Mouse (Mus musculus): Measurements from ENCODE around the gene Gas7. TPM values are rescaled to one million over a fixed set of nuclear protein-coding genes. Genes with fewer than 3 reads are reported as not detected.

Gene Gas7
- total RNA-seq, 4 experiments from 2014 or later, result 425 to 480 (median 467) TPM

DNA sequence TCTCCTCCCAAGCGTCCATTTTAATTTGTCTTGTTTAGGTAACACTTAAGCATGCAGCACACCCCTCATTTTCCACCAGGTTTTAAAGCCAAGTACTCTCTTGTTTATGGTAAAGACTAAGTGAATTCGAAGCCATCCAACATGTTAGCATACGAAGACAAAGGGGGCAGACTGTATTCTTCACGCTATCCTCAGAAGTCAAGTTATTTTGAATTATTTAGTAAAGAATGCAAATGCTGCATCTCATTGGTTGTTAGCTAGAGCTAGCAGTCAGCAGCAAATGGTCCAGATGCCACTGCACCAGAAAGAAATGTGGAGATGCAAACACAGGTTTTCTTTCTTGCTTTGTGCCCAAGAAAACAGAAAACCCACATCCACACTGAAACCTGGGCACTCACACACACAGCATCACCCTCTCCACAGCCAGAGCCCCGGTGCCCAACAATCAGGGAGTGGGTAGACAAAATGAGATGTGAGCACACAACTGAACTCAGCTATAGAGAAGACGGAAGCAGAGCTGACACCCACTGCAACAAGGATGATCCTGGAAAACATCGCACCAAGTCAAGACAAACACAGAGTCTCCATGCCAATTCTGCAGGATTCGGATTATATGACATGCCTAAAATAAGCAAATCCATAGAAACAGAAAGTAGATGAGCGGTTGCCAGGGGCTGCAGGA, 157.1 kb downstream of the Gas7 start:
- DNase-seq (ENCODE audit: low spot score in 2 of 2), result no peak

DNA sequence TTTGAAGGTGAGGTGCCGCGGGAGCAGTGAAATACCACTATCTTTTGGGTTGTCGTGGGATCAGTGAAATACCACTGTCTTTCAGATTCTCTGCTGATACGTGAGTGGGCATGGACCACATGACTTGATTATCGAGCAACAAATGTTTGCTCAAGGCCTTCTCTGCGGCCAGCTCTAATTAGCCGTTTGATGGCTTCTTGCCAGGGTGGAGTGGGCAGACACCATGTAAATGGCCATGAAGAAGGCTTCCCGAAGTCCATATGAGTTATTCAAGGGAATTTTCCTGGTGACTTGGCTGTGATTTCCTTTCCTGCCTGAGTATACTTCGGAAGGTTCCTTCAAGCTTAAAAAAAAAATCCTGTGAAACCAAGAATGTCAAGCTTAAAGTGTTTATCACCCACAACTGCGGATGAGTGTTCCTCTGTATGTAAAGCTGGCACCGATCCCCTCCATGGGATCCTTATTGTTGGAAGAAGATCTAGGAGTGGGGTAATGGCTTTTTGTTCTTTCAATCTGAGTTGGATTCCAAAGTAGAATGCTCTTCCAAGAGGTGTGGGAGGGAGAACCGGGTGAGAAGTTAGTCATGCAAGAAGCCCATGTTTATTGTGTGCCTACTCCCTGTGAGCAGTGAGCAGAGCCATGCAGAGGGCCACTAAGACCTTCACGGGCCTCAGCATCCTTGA, 161.5 kb downstream of the Gas7 start:
- DNase-seq (ENCODE audit: low spot score in 2 of 2), result no peak

DNA sequence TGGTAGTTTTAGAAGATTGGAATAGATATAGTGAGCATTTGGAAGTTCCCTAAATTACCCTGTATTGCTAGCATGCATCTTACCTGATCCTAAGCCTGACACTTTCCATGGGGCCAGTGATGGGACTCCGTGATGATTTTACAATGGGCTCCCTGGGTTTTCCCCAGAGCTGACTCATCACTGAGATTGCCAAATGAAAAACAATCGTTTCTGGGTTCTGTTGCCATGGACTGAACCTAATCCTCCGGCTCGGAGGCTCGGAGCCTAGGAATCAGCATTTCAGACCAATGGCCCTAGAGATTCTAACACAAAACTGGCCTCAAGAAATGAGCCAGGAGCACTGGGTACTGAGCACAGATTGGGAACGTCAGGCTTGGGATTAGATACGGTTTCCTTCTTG, 167.1 kb downstream of the Gas7 start:
- no peak for DNase-seq (ENCODE audit: low spot score in 2 of 2)

DNA sequence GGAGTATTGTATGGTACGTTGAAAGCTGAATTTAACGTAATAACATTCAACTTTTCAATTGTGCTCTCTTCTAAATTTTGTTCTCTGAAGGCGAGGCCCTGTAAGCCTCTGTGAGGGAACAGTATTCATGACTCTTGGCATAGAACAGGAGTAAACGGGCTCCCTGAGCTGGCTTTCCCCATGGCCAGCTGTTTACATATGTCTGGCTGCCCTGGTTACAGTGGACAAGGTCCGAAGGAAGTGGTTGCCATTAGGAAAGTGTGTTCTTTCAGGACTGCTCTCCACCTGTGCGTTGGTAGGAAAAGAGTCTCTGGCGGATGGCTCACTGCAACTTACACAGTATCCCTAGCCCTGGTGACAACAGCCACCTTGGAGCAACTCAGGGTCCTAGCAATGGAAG, 171.9 kb downstream of the Gas7 start:
- no peak for DNase-seq (ENCODE audit: low spot score in 2 of 2)

DNA sequence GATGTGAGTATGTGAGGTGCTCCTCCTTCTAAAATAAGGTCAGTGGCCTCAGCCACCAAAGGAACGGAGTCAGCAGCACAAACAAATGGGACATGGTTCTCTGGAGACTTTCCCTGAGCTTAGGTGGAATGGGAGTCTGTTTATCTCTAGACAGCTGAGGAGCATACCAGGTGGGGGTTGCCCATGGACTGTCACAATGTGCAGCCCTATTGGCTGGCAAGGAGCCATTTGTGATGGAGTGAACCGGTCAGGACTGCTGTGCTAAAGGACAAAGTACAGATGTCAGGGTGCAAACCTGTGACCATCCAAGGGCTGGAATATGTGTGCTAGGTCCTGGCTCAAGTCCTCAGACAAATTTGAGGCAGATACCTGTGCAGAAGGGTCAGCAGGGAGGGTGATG, 173.3 kb downstream of the Gas7 start:
- no peak for DNase-seq (ENCODE audit: low spot score in 2 of 2)

DNA sequence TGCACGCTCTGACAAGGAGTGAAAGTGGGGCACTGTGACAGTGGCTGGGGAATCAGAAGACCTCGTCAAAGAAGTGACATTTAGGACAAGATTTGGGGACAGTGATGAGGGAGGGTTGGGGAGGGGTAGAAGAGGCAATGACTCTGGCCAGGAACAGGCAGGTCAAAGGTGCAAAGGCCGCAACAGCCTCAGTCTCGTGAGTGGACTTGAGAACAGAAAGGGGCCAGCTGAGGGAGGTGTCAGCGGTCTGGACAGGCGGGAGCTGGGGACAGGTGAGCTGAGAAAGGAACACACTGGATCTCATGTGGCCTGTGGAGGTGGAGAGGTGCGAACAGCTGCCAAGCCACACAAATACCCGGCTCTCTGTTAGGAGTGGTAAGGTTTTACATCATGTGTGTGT, 177.7 kb downstream of the Gas7 start:
- DNase-seq (ENCODE audit: low spot score in 2 of 2), result no peak

DNA sequence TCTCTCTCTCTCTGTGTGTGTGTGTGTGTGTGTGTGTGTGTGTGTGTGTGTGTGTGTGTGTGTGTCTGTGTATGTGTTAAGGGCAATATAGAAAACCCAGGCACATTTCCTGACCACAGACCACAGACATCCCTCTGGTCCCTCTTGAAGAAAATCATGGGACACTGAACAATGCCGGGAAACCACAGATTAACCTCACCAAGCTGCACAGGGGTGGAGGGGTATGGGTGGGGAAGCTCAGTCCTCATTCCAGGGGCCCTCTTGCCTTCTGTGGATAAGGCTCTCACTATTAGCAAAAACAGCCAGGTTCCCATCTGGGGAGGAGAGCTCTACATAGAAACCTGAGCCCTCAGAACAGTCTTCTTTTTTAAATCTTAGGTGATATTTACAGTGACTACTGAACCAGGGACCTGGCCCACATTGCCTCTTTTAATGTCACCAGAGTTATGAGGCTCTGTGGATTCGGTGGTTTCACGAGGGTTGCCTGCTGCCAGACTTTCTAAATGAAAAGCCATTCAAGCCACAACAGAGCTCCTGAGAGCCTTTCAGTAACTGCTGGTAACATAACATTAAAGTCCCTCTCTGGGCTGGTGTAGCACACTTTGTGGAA, 178.5 kb downstream of the Gas7 start:
- DNase-seq (ENCODE audit: low spot score in 2 of 2), result no peak

DNA sequence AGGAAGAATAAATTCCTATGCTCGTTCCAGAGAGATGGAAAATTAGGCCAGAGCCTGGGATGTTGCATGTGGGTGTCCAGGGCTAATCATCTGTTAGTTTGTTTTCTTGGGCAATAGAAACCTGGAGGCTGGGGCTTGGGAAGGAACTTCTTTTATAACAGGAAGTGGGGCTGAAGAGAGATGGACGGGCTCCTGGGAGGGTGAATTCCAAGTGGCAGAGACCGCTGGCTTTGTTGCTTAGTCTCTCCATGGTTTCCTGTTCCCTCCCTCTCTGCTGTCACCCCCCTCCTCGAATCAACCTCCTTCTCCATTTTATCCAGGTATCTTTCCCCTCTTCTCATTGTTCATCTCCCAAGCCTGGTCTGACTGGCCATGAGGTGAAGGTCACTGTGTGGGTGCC, 181.0 kb downstream of the Gas7 start:
- no peak for DNase-seq (ENCODE audit: low spot score in 2 of 2)

DNA sequence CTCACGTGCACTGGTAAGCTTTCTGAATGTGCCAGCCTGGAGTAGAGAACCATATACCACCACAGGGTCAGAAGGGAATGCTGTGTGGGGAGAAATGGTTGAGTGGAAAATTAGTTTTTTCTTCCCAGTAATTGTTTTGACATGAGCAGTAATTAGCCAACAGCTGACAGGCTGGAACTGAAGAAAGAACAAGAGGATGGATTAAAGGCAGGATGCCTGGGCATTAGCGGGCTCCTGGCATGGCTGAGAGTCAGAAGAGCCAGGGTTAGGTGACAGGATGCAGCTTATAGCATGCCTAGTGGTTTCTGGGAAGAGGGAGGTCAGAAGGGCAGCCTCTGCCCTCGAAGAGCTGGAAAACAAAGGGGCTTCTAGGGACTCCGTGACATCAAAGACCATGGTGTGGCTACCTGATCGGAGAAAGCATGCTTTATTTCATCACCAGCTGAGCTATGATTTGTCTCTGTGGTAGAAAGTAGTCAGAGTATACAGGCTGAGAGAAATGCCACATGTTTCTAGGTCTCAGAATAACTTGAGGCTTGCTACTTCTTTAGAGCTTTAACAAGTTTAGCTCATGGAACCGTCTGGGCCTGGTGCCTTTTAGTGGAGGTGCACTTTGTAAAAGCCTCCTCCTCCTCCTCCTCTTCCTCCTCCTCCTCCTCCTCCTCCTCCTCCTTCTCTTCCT, 181.8 kb downstream of the Gas7 start:
- DNase-seq (ENCODE audit: low spot score in 2 of 2), result no peak

DNA sequence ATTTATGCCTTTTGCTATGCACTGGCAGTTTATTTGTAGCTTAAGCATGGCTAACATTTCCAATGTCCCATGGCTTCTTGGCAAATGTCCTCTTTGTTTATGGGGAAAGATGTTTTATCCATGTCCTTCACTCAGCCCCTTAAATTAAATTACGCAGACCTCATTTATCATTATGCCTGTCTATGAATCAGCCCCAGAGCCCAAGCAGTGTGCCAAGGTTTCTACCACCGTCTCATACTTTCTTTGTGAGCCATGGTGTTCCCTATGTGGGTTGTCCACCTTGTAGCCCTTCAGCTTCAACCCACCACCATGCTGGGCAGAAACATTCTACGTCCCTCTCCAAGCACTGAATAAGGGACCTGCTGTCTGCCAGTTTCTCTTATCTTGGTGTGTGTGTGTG, 183.2 kb downstream of the Gas7 start:
- DNase-seq (ENCODE audit: low spot score in 2 of 2), result no peak

DNA sequence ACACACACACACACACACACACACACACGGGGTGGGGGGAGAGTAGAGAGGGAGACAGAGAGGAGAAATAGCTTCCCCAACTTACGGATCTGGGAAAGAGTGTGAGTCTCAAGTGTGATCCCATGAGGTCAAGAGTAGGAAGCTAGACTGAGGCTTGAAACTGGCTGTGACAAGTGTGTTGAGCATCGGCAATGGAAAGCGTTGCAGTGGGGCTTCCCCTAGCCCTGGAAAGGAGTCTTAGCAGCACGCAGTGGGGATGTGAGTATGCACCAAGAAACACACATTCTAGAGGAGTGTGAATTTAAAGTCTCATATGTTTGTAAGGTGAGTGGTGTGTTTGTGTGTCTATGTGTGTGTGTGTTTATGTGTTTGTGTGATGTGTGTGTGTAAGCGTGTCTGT, 185.1 kb downstream of the Gas7 start:
- no peak for DNase-seq (ENCODE audit: low spot score in 2 of 2)

DNA sequence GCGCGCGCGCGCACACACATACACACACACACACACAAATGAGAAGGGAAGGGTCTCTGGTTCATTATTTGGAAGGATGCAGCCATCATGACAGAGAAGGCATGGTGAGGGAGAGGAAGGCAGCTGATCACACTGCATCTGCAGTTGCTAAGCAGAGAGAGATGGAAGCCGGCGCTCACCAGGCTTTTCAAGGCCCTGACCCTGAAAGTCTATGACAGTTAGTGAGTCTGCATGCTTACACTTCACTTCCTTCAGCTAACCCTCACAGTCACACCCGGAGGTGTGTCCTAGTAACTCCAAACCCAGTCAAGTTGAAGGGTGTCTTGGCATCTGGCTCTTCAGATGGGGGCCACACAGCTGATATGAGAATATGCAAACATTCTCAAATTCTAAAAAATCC, 187.2 kb downstream of the Gas7 start:
- DNase-seq (ENCODE audit: low spot score in 2 of 2), result no peak

DNA sequence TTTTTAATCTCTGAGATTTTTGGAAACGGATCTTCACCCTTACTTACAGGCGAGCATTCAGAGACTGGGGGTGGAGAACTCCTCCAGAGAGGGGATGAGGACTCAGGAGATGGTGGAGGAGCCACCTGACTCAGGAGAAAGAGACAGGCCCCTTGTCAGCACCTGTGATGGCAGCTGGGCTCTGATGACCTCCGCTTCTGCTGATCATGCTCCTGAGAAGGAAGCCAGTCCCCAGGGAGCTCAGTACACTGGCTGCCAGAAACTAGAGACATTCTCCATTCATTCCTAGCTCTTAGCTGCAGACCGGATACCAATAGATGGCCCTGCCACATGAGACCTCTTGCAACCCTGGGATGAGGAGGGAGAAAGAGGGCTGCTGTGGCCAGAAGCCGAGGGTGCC, 187.6 kb downstream of the Gas7 start:
- DNase-seq (ENCODE audit: low spot score in 2 of 2), result no peak

DNA sequence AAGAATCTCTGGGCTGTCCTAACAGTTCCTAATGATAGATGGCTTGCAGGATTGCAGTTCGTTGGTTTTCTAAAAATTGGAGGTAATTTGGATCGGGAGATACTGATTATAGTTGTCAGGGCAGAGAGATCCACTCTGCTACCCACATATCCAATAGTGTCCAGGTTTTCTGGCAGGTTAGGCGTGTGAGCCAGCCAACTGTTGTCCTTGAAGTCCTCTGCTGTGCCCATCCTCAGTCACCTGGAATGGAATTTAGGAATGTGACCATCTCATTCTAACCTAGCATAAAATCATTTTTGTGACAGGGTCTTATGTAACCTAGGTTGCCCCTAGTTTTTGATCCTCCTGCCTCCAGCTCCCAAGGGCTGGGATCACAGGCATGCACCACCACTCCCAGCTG, 188.2 kb downstream of the Gas7 start:
- no peak for DNase-seq (ENCODE audit: low spot score in 2 of 2)

DNA sequence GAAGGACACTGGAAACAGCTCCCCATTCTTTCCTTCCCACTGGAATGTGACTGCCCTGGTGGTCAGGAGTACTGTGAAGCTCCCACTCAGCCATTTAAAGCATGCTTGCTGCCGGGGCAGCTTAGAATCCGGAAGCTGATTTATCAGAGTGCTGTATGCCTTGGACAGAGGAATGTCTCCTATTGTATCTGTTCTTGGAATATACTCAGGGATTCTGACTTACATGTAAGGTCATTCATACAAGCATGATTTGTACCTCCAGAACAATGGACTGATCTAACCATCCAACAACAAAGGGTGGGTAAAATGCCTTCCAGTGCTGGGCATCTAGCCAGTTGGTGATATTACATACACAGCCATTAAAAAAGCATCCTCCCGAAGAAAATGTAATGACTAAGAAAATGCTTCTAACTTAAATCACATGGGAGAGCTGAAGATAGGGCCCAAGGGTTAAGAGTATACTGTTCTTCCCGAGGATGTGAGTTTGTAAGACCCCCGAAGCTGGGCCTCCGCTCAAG, 189.5 kb downstream of the Gas7 start:
- DNase-seq (ENCODE audit: low spot score in 2 of 2), result no peak

DNA sequence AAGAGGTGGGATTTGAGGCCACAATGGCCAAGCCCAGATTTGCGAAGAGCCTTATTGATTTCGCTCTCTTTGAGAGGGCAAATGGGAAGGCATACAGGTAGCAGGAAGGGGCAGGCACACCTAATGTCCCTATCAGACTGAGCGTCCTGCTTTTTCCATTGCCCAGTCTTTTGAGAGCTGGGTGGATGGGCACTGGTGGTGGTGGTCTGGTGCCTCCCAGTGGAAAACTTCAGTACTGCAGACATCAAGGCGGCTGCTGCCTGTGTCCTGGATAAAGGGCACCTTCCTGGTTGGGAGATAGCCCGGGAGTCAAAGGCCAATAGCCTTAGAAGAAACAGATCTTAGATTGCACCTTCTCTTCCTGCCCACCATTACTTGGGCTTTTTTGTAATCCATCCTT, 192.5 kb downstream of the Gas7 start:
- DNase-seq (ENCODE audit: low spot score in 2 of 2), result peak; percentile 59 to 85

DNA sequence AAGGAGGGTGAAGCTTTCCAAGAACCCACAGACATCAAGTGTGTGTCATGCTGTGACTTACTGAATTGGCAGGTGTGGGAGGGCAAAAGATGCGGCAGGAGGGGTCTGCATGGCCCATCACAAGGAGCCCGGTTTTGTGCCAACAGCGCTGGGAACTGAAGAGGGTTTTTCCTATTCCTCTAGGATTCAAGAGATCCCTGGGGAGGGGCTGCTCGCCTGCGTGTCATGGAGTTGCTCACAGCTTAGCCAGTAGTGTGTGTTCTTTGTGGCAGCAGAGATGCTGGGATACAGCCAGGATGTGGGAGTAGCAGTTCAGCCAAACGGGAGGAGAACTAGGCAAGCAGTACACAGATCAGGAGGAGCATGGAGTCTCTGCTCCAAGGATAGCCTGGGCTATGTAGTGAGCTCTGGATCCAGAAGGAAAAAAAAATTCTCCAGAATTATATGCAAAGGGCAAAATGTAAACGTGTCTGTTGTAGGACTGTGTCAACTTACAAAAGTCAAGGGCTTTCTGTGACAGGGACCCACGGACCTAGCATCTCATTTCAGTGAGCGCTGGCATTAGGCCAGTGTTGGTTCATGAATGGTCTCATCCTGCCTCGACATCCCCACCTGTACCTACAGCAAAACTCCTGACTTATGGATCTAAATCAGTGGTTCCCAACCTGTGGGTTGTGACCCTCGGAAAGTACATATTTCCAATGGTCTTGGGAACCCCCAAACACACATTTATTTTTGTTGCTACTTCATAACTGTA, 193.6 kb downstream of the Gas7 start:
- DNase-seq (ENCODE audit: low spot score in 2 of 2), result peak; percentile 64 to 71

DNA sequence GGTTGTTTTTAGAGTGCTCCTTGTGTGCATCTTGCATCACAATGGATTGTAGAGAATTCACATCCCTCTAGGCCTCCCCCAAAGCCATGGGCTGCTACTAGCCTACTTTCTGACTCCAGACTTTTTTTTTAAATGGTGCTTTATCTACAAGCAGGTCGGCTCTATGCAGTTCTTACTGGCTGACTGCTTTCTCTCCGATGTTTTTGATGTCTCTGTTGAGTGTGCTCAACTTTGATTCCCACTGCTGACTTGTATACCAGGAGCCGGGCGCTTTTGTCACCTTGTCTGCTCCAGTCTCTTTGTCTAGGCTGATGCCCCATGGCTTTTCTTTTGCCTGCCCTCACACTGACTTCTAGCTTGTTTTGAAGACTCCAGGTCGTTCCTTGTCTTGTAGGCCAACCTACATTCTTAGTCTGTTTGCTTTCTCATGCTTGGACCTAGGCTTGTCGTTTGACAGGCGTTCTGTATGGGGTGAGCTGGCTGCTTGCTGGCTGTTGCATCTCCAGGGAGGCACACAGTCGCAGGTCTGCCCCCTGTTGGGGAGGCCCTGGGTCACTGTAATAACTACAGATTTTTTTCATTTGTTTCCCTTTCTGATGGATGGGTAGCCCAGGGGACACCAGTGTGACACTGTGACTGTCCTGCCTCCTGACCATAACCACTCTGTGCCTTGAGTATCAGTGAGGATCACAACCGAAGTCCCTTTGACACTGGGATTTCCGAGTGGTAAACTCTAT, 194.9 kb downstream of the Gas7 start:
- DNase-seq (ENCODE audit: low spot score in 2 of 2), result no peak

DNA sequence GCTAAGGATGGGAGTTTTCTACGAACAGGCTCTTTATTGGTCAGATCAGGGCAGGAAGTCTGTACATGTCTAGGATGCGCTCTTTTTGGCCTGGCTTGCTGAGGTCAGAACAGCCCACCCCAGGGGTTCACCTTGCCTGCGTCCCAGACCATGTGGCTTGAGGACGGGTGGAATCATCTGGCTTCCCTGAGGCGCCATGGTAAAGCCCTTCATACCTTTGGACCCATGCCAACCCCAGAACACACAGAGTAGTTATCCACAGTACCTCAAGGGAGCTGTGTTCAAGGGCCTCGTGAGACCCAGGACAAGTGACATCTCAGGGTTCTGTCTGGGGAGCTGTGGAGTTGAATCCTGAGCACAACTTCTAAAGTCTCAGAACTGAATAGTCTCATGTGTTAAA, 196.5 kb downstream of the Gas7 start:
- no peak for DNase-seq (ENCODE audit: low spot score in 2 of 2)

DNA sequence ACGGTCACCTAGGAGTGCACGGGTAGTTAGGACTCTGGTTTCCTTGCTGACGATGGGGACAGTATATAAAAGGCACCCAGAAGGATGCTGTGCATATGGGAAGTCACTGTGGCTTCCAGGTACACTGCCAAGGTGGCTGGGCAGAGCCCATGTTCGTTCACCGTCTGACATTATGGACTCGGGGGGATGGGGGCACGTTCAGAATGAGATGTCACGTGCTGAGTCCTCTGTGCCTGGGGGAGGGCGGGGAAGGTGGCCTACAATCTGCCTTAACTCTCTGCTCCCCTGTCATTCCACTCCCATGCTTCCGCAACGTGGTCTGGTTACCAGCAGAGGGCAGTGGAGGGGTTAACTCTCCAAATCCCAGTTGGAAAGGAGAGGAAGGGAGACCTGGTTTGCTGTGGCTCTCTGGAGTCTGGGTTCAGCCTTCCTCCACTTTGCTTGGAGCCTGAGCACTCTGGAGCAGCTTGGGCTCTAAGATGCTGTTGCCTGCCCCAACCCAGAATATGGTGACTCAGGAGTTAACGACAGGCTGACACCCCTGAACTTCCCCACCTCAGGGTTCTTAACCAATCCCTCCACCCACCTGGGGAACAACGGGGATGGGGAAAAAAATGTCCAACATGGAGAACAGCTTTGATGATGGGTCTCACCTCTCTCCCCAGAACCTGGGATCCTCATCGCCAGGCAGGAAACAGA, 197.1 kb downstream of the Gas7 start:
- DNase-seq (ENCODE audit: low spot score in 2 of 2), result peak in 1 of 2 experiments; percentile 40

Measured in layer of hippocampus, adult 8-10 months (tissue).